Mouse (Mus musculus): ENCODE results near the gene Hk1. TPM values are rescaled to one million over a fixed set of nuclear protein-coding genes. Genes with fewer than 3 reads are reported as not detected.

Hk1 gene
- total RNA-seq, 1 experiment from 2014 or later, result 155 TPM

Other genes with a start within 250 kb of the Hk1 start
- gene Neurog3, start 246.8 kb downstream of the Hk1 start, total RNA-seq (2017), result not detected in 2 replicates
- gene Fam241b, start 236.0 kb downstream of the Hk1 start, total RNA-seq (2017), result 2.2 and 3.1 TPM in 2 replicates
- gene Tspan15, start 148.7 kb downstream of the Hk1 start, total RNA-seq (2017), result 0.45 TPM in 1 of 2 replicates, not detected in the other
- not detected in 2 replicates for gene Tacr2, start 127.5 kb downstream of the Hk1 start, total RNA-seq (2017)
- gene Hkdc1, start 42.6 kb upstream of the Hk1 start, total RNA-seq (2017), result not detected in 2 replicates
- 0.69 and 2.6 TPM in 2 replicates for gene 4930507D05Rik, start 69.6 kb upstream of the Hk1 start, total RNA-seq (2017)
- 45.0 and 48.8 TPM in 2 replicates for gene Supv3l1, start 69.8 kb upstream of the Hk1 start, total RNA-seq (2017)
- gene Vps26a, start 106.9 kb upstream of the Hk1 start, total RNA-seq (2017), result 66.4 and 75.1 TPM in 2 replicates
- gene Srgn, start 147.5 kb upstream of the Hk1 start, total RNA-seq (2017), result 1,380 and 1,792 TPM in 2 replicates
- 21.0 and 26.4 TPM in 2 replicates for gene Kif1bp, start 198.5 kb upstream of the Hk1 start, total RNA-seq (2017)
- 168 and 198 TPM in 2 replicates for gene Ddx21, start 222.4 kb upstream of the Hk1 start, total RNA-seq (2017)

All from hematopoietic stem cell, adult 5-6 weeks (primary cell).